Mouse (Mus musculus): ENCODE measurements around the gene Tedc2. TPM values are rescaled to one million over a fixed set of nuclear protein-coding genes. Genes with fewer than 3 reads are reported as not detected.

Gene Tedc2
- polyA plus RNA-seq, 1 experiment from 2014 or later = 19.2 TPM

DNA sequence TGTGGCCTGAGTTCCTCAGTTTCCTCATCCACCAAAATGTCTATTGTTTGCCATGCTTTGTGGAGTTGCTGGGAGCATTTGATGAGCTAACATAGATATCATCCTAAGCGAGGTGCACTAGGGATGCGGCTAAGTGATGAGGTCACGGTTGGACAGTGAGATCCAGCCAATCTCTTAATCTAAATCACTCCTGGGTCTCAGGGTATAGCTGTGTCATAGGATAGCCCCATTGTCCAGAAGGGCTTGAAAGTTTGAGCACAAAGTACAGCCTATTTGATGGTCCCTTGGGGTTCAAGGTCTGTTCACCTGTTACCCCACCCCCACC is 10.8 kb downstream of the Tedc2 start:
- no peaks in the 10 kb centered on the region for H3K36me3 ChIP-seq (ENCODE audit: control insufficient read depth, insufficient read depth, low read length)
- peaks cover 23% of the 10 kb centered on the region for H3K27me3 ChIP-seq (ENCODE audit: control insufficient read depth, insufficient read depth, low read length)
- H3K9ac ChIP-seq (ENCODE audit: low read length) = no peak overlapping the region; the same call in 1 of the 2 replicates
- H3K4me3 ChIP-seq (ENCODE audit: low read depth, low read length) = no peak overlapping the region
- 68% methylated on average over 3 of the region's 3 CpGs for WGBS
- ATAC-seq (replicated peaks; ENCODE audit: low FRiP score) (no peak), DNase-seq (ENCODE audit: low spot score) (no peak)
- H3K9me3 ChIP-seq (ENCODE audit: control insufficient read depth, low read length) = no peaks in the 10 kb centered on the region
- H3K27ac ChIP-seq (ENCODE audit: low read depth, low read length) = 0 out of 2 replicates have a peak overlapping the region, but pooled peaks have one; percentile 52
- H3K4me2 ChIP-seq (ENCODE audit: low read depth, low read length, severe bottlenecking) = peak overlapping the region; percentile 90; the same call in 1 of the 2 replicates
- H3K4me1 ChIP-seq (replicated peaks; ENCODE audit: control insufficient read depth, insufficient read depth, low read length) = peaks cover 39% of the 10 kb centered on the region

DNA sequence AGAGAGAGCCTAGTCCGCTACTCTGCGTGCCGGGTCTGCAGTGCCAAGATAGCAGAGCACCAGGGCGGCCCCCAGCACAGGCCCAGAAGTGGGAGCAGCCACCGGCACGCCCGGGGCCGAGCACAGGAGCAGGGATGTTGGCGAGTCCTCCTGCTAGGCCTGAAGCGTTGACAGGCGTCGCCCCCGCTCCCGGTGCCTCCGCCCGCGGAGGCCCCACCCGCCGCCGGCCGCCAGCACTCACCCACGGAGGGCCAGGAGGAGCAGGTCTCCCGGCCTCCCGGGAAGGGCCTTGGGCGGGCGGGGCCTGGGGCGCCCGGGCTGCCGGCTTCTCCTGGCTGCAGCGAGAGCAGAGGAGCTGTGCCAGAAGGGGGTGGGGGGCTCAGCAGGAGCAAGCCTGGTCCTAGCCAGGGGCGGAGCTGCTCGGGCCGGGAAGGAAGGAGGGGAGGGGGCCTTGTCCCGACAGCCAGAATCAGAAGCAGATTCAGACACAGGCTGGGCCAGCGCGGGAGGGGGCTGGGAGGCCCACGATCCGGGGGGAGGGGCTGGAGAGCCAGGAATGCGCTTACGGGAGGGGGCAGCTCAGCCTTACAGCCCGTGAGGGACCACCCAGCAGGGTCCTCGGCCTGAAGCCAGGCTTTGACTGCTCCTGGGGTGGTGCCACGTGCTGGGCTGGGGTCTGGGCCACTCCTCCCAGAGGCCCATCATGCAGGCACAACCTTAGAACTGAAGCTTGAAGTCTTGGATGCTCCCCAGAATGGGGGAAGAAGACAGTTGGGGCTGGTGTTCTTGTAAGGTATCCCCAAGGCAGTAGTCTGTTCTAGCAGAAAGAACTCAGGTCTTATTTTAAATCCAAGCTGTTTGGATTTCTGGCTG is 11.4 kb downstream of the Tedc2 start, which contains the start of gene Ntn3:
TSS of gene Ntn3 (minus strand) at position 489 of the 873 bp plus-strand sequence.
- H3K36me3 ChIP-seq (ENCODE audit: control insufficient read depth, insufficient read depth, low read length) = no peaks in the 10 kb centered on the region
- DNase-seq (ENCODE audit: low spot score) = peak; percentile 87
- H3K27ac ChIP-seq (ENCODE audit: low read depth, low read length) = peak within 1 kb of the TSS; percentile 52; the same call in 1 of the 2 replicates
- H3K9ac ChIP-seq (ENCODE audit: low read length) = peak within 1 kb of the TSS; percentile 80
- H3K4me1 ChIP-seq (replicated peaks; ENCODE audit: control insufficient read depth, insufficient read depth, low read length) = peaks cover 42% of the 10 kb centered on the region
- H3K4me2 ChIP-seq (ENCODE audit: low read depth, low read length, severe bottlenecking) = peak within 1 kb of the TSS; percentile 90
- peak; percentile 45 for ATAC-seq (replicated peaks; ENCODE audit: low FRiP score)
- WGBS = under 1% methylated on average over 43 of the region's 43 CpGs
- no peaks in the 10 kb centered on the region for H3K9me3 ChIP-seq (ENCODE audit: control insufficient read depth, low read length)
- H3K4me3 ChIP-seq (ENCODE audit: low read depth, low read length) = peak within 1 kb of the TSS; percentile 43
- H3K27me3 ChIP-seq (ENCODE audit: control insufficient read depth, insufficient read depth, low read length) = peaks cover 23% of the 10 kb centered on the region

DNA sequence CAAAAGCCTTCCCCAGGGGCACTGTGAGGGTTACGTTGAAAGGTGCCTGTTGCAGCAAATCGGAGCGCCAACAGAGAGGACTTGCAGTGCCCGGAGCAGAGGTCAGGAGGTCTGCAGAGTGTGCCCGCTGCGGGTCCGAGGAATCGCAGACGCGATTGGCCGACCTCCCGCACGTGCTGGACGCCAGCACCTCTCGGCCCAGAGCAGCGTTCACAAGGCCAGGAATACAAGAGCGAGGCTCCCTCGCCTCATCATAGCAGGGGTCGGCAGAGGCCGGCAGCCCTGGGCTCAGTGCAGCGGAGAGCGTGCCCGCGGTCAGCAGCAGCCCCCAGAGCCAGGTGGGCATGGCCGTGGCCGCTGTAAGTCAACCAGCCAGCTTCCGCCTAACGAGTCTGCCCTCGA is 12.0 kb downstream of the Tedc2 start:
- 1% methylated on average over 29 of the region's 29 CpGs for WGBS
- no peak for DNase-seq (ENCODE audit: low spot score)
- peaks cover 42% of the 10 kb centered on the region for H3K4me1 ChIP-seq (replicated peaks; ENCODE audit: control insufficient read depth, insufficient read depth, low read length)

DNA sequence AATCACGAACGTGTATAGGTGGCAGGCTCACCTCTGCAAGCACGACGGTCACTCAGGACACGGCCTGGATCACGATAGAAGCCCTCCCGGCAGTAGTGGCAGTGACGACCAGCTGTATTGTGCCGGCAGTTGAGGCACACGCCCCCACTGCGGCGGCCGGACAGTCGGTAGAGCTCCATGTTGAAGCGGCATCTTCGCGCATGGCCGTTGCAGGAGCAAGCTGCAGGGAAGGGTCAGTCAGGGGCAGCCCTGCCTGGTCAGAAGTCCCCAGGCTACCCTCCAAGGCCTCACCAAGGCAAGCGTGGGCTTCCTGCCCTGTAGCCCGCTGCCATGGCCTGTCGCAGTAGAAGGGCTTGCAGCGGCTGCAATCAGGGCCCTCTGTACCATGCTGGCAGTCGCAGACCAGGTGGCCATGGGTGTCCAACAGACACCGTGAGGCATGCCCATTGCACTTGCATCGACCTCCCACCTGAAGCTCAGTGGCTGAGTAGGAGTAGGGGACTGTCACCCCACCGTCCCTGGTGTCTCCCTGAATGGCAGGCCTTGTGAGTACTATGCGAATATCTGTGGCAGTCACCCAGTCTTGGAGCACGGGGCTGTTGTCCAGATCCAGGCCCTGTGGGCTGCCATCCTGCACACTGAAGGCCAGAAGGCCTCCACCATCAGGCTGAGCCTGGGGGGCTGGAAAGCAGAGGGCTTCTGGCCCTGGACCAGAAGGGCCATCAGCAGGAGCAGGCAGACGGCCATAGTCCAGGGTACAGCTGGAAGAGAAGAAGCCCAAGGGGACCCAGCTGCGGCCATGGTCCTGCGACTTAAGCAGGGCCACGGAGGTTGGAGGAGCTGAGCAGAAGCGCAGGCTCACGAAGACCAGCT is 12.6 kb downstream of the Tedc2 start:
- ATAC-seq (replicated peaks; ENCODE audit: low FRiP score) (no peak), DNase-seq (ENCODE audit: low spot score) (no peak)
- no peaks in the 10 kb centered on the region for H3K36me3 ChIP-seq (ENCODE audit: control insufficient read depth, insufficient read depth, low read length)
- peak overlapping the region; percentile 80 for H3K9ac ChIP-seq (ENCODE audit: low read length)
- 53% methylated on average over 34 of the region's 34 CpGs for WGBS
- peaks cover 23% of the 10 kb centered on the region for H3K27me3 ChIP-seq (ENCODE audit: control insufficient read depth, insufficient read depth, low read length)
- H3K9me3 ChIP-seq (ENCODE audit: control insufficient read depth, low read length) = no peaks in the 10 kb centered on the region
- no peak overlapping the region for H3K27ac ChIP-seq (ENCODE audit: low read depth, low read length)
- H3K4me1 ChIP-seq (replicated peaks; ENCODE audit: control insufficient read depth, insufficient read depth, low read length) = peaks cover 42% of the 10 kb centered on the region
- H3K4me2 ChIP-seq (ENCODE audit: low read depth, low read length, severe bottlenecking) = peak overlapping the region; percentile 90
- H3K4me3 ChIP-seq (ENCODE audit: low read depth, low read length) = peak overlapping the region; percentile 43

More for the DNA sequence above, 12.0 kb downstream of the Tedc2 start:
- peak overlapping the region; percentile 43 for H3K4me3 ChIP-seq (ENCODE audit: low read depth, low read length)
- H3K9me3 ChIP-seq (ENCODE audit: control insufficient read depth, low read length) = no peaks in the 10 kb centered on the region
- H3K4me2 ChIP-seq (ENCODE audit: low read depth, low read length, severe bottlenecking) = peak overlapping the region; percentile 90
- H3K36me3 ChIP-seq (ENCODE audit: control insufficient read depth, insufficient read depth, low read length) = no peaks in the 10 kb centered on the region
- H3K9ac ChIP-seq (ENCODE audit: low read length) = peak overlapping the region; percentile 80
- peak overlapping the region; percentile 52; the same call in 1 of the 2 replicates for H3K27ac ChIP-seq (ENCODE audit: low read depth, low read length)
- ATAC-seq (replicated peaks; ENCODE audit: low FRiP score) = no peak
- peaks cover 23% of the 10 kb centered on the region for H3K27me3 ChIP-seq (ENCODE audit: control insufficient read depth, insufficient read depth, low read length)

DNA sequence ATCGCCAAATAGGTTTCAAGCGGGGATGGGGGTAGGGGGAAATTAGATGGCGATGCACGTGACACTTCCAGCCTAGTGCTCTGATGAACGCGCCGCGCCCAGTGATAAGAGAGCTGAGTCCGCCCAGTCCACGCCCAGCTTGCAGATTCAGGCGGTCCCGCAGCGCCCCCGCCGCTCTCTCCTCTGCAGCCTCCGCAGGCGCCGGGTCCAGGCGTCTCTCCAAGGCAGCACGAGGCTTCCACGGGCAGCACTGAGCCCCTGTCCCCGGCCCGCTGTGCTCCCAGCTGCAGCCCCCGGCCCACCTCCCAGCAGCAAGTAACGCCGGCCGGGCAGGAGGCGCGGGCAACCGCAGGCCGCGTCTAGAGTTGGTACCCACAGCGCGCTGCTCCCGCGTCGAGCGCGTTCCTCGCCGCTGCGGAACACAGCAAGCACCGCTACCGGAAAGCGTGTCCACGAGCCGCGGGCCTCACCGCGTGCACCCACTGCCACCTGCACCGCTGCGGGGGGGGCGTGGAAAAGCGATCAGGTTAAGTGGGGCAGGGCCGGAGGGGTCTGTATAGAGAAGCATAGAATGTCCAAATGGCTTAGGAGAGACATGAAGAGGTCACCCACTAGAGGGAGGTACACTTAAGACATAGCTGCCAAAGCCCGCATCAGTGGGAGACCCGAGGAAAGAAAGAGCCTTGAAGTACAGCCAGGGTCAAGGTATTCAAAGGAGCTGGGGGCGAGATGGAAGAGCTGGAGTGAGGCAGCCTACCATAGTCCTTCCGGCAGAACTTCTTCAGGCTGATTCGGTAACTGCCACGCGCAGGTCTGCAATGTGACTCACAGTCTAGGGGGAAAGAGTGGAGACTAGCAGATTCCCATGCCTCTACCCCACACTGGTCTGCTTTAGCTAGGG is 13.9 kb downstream of the Tedc2 start:
- H3K27ac ChIP-seq (ENCODE audit: low read depth, low read length) = no peak overlapping the region
- WGBS = 6% methylated on average over 62 of the region's 62 CpGs

DNA sequence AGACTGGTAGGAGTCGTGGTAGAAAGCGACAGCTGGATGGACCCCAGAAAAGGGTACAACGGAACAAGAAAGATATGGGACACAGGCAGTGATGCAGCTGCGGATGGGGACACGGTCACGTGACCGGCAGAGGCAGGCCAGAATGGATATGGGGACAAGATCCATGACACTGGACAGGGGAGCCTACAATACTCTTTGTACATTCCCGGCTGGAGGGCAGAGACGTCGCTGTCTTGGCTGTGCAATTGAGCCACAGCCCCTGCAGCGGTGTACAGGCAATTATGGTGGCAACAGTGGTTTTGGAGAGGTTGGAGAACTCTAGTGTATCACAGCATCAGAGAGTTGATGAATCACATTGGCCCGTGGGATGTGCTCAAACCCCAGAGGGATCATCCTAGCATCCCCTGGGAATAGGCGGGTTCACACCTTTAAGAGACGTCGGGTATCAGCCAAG is 14.7 kb downstream of the Tedc2 start:
- ATAC-seq (replicated peaks; ENCODE audit: low FRiP score) = peak; percentile 39
- DNase-seq (ENCODE audit: low spot score) = no peak
- peaks cover 23% of the 10 kb centered on the region for H3K27me3 ChIP-seq (ENCODE audit: control insufficient read depth, insufficient read depth, low read length)
- peak overlapping the region; percentile 62 for H3K4me3 ChIP-seq (ENCODE audit: low read depth, low read length)
- H3K36me3 ChIP-seq (ENCODE audit: control insufficient read depth, insufficient read depth, low read length) = no peaks in the 10 kb centered on the region
- WGBS = 8% methylated on average over 15 of the region's 15 CpGs
- no peaks in the 10 kb centered on the region for H3K9me3 ChIP-seq (ENCODE audit: control insufficient read depth, low read length)
- no peak overlapping the region for H3K27ac ChIP-seq (ENCODE audit: low read depth, low read length)
- peak overlapping the region; percentile 70 for H3K9ac ChIP-seq (ENCODE audit: low read length)
- peaks cover 33% of the 10 kb centered on the region for H3K4me1 ChIP-seq (replicated peaks; ENCODE audit: control insufficient read depth, insufficient read depth, low read length)
- H3K4me2 ChIP-seq (ENCODE audit: low read depth, low read length, severe bottlenecking) = peak overlapping the region; percentile 95

More for the DNA sequence above, 13.9 kb downstream of the Tedc2 start:
- H3K27me3 ChIP-seq (ENCODE audit: control insufficient read depth, insufficient read depth, low read length) = peaks cover 23% of the 10 kb centered on the region
- H3K4me2 ChIP-seq (ENCODE audit: low read depth, low read length, severe bottlenecking) = peak overlapping the region; percentile 95
- peak overlapping the region; percentile 70 for H3K9ac ChIP-seq (ENCODE audit: low read length)
- ATAC-seq (replicated peaks; ENCODE audit: low FRiP score) (peak; percentile 11; the same call in 1 of the 2 replicates), DNase-seq (ENCODE audit: low spot score) (peak; percentile 81)
- H3K36me3 ChIP-seq (ENCODE audit: control insufficient read depth, insufficient read depth, low read length) = no peaks in the 10 kb centered on the region
- H3K4me3 ChIP-seq (ENCODE audit: low read depth, low read length) = peak overlapping the region; percentile 62
- H3K9me3 ChIP-seq (ENCODE audit: control insufficient read depth, low read length) = no peaks in the 10 kb centered on the region
- peaks cover 39% of the 10 kb centered on the region for H3K4me1 ChIP-seq (replicated peaks; ENCODE audit: control insufficient read depth, insufficient read depth, low read length)

DNA sequence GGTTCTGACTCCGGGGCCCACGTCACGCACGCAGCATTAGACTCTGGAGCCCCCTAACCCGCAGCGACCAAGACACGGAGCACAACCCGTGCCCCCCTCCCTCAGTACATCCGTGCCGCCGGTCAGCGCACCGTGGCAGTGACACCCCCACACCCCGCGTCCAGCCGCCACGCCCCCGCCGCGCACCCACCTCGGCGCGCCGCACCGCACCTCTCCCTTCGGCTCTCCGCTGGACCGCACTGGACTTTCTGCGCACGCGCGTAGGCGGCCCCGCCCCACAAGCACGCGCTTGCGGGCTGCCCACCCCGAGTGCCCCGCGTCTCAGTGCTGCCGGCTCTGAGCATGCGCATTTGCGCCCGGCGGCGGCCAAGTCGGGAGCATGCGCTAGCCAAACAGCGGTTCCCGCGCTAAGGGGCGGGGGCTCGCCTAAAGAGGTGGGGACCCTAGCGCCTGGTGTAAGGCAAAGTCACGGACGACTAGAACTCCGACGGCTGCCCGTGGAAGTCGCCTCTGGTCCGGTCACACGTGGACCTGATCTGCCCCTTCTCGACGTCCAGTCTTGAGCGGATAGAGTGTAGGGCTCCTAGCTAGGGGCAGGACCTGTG is 15.3 kb downstream of the Tedc2 start, which contains the start of gene Tbc1d24:
TSS of gene Tbc1d24 (minus strand) at position 279 of the 605 bp plus-strand sequence.
- H3K9me3 ChIP-seq (ENCODE audit: control insufficient read depth, low read length) = no peaks in the 10 kb centered on the region
- ATAC-seq (replicated peaks; ENCODE audit: low FRiP score) = peak; percentile 80
- H3K4me3 ChIP-seq (ENCODE audit: low read depth, low read length) = peak within 1 kb of the TSS; percentile 62
- no peak within 1 kb of the TSS for H3K27ac ChIP-seq (ENCODE audit: low read depth, low read length)
- peaks cover 23% of the 10 kb centered on the region for H3K27me3 ChIP-seq (ENCODE audit: control insufficient read depth, insufficient read depth, low read length)
- peaks cover 33% of the 10 kb centered on the region for H3K4me1 ChIP-seq (replicated peaks; ENCODE audit: control insufficient read depth, insufficient read depth, low read length)
- peak within 1 kb of the TSS; percentile 95 for H3K4me2 ChIP-seq (ENCODE audit: low read depth, low read length, severe bottlenecking)
- under 1% methylated on average over 65 of the region's 65 CpGs for WGBS
- no peaks in the 10 kb centered on the region for H3K36me3 ChIP-seq (ENCODE audit: control insufficient read depth, insufficient read depth, low read length)
- DNase-seq (ENCODE audit: low spot score) = peak; percentile 98
- H3K9ac ChIP-seq (ENCODE audit: low read length) = peak within 1 kb of the TSS; percentile 70

Measured in forebrain, embryonic 11.5 days (tissue).